Mouse (Mus musculus) spleen, postnatal 10 days (tissue): ENCODE measurements around the gene Adam22.

Source experiments
- DNase-seq, 2 experiments: peaks; one replicate each; pipeline ENCODE4 v3.0.0; 2021 to 2022; ENCODE audit warnings: low spot score in 2 of 2

Adam22 gene

GRCm38 (mm10) chr5:8164773-8165172, 203.2 kb downstream of the Adam22 start:
- no peak for DNase-seq

GRCm38 (mm10) chr5:8151645-8152044, 216.3 kb downstream of the Adam22 start:
- DNase-seq = no peak

GRCm38 (mm10) chr5:8146146-8146545, 221.8 kb downstream of the Adam22 start:
- DNase-seq = no peak

- DNase-seq = no peak
These were observed 222.5 kb downstream of the Adam22 start for GRCm38 (mm10) chr5:8145473-8145872.

GRCm38 (mm10) chr5:8132546-8132945, 235.4 kb downstream of the Adam22 start:
- no peak for DNase-seq

- no peak for DNase-seq
These were observed 236.0 kb downstream of the Adam22 start for GRCm38 (mm10) chr5:8131918-8132317.

- no peak for DNase-seq
These were observed 238.2 kb downstream of the Adam22 start for GRCm38 (mm10) chr5:8129750-8130149.

- no peak for DNase-seq
These were observed 247.0 kb downstream of the Adam22 start for GRCm38 (mm10) chr5:8120926-8121325.

GRCm38 (mm10) chr5:8120087-8120486, 247.9 kb downstream of the Adam22 start:
- DNase-seq = no peak

- no peak for DNase-seq
These were observed 251.3 kb downstream of the Adam22 start for GRCm38 (mm10) chr5:8116561-8117168.

GRCm38 (mm10) chr5:8112246-8112645, 255.7 kb downstream of the Adam22 start:
- DNase-seq = no peak

- no peak for DNase-seq
These were observed 256.3 kb downstream of the Adam22 start for GRCm38 (mm10) chr5:8111691-8112090.

- DNase-seq = no peak
These were observed 272.3 kb downstream of the Adam22 start for GRCm38 (mm10) chr5:8095689-8096088.

GRCm38 (mm10) chr5:8094921-8095320, 273.0 kb downstream of the Adam22 start:
- DNase-seq = no peak

- DNase-seq = no peak
These were observed 279.8 kb downstream of the Adam22 start for GRCm38 (mm10) chr5:8088147-8088546.

- no peak for DNase-seq
These were observed 282.3 kb downstream of the Adam22 start for GRCm38 (mm10) chr5:8085661-8086060.

GRCm38 (mm10) chr5:8082800-8083509, 285.0 kb downstream of the Adam22 start:
- DNase-seq = no peak

GRCm38 (mm10) chr5:8077481-8077880, 290.5 kb downstream of the Adam22 start:
- DNase-seq = no peak

- no peak for DNase-seq
These were observed 293.9 kb downstream of the Adam22 start for GRCm38 (mm10) chr5:8073901-8074561.

GRCm38 (mm10) chr5:8073406-8073805, 294.6 kb downstream of the Adam22 start:
- no peak for DNase-seq

GRCm38 (mm10) chr5:8063207-8063606, 304.8 kb downstream of the Adam22 start:
- peak in 1 of 2 experiments; percentile 19 for DNase-seq

GRCm38 (mm10) chr5:8062469-8062868, 305.5 kb downstream of the Adam22 start:
- no peak for DNase-seq

- DNase-seq = no peak
These were observed 309.9 kb downstream of the Adam22 start for GRCm38 (mm10) chr5:8058056-8058455.
